Mouse (Mus musculus): Measurements from ENCODE around the gene Whamm. TPM values are rescaled to one million over a fixed set of nuclear protein-coding genes. Genes with fewer than 3 reads are reported as not detected.

The Whamm gene
- polyA plus RNA-seq, 1 experiment from 2014 or later: 5.9 TPM

DNA sequence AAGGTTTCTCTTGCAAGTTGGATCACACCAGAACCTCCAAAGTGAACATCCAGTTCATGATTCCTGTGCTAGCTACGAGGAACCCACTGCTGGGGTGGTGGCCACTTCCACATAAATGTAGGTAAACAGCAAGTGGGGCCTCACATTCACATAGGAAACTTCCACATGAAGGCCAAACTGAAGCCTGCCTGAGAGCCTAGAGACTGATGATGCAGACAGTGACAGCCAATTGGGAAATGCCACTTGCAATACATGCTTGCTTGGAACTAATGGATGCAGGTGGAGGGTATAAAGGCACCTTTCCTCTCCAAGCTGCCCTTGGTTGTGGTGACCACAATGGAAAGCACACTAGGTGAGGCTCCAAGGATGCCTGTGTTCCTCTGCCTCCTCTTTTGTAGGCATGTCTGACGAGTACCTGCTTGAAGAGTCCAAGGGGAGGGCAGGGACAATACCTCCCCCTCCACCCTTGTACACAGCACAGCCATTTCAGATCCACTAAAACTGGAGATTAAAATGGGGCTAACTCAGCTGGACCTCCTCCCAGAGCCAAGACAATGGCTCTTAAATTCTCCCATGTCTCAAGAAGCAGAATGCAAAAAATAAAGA is 32.9 kb upstream of the Whamm start:
- Histone ChIP-seq H3K27ac (ENCODE audit: low read depth, low read length) (no peak overlapping the region), H3K4me3 (ENCODE audit: low read depth, low read length) (no peak overlapping the region), H3K36me3 (ENCODE audit: control insufficient read depth, insufficient read depth) (peaks cover 19% of the 10 kb centered on the region), H3K27me3 (replicated peaks; ENCODE audit: control insufficient read depth, insufficient read depth, low read length) (no peaks in the 10 kb centered on the region), H3K4me2 (replicated peaks; ENCODE audit: low read depth) (no peak overlapping the region), H3K4me1 (replicated peaks; ENCODE audit: control insufficient read depth, insufficient read depth, low read length) (no peaks in the 10 kb centered on the region), H3K9ac (ENCODE audit: low read depth, low read length) (no peak overlapping the region), H3K9me3 (ENCODE audit: control insufficient read depth) (no peaks in the 10 kb centered on the region)
- WGBS: 79% methylated on average over 2 of the region's 2 CpGs
- TF ChIP-seq CTCF (IDR thresholded peaks at IDR 0.05; ENCODE audit: low read depth): no peak
- ATAC-seq: no peak

- Histone ChIP-seq H3K9me3 (ENCODE audit: control insufficient read depth) (no peaks in the 10 kb centered on the region), H3K27ac (ENCODE audit: low read depth, low read length) (no peak overlapping the region), H3K36me3 (ENCODE audit: control insufficient read depth, insufficient read depth) (0 out of 2 replicates have a peak, but pooled peaks cover 7% of the 10 kb centered on the region), H3K9ac (ENCODE audit: low read depth, low read length) (no peak overlapping the region), H3K27me3 (replicated peaks; ENCODE audit: control insufficient read depth, insufficient read depth, low read length) (no peaks in the 10 kb centered on the region), H3K4me1 (replicated peaks; ENCODE audit: control insufficient read depth, insufficient read depth, low read length) (no peaks in the 10 kb centered on the region), H3K4me2 (replicated peaks; ENCODE audit: low read depth) (no peak overlapping the region), H3K4me3 (ENCODE audit: low read depth, low read length) (no peak overlapping the region)
- ATAC-seq: no peak
- no peak for TF ChIP-seq CTCF (IDR thresholded peaks at IDR 0.05; ENCODE audit: low read depth)
- WGBS: 54% methylated on average over 2 of the region's 2 CpGs
Observed at GRCm38 (mm10) chr7:81539565-81539964, 31.5 kb upstream of the Whamm start.

GRCm38 (mm10) chr7:81540999-81541398 is 30.1 kb upstream of the Whamm start:
- Histone ChIP-seq H3K4me3 (ENCODE audit: low read depth, low read length) (no peak overlapping the region), H3K9ac (ENCODE audit: low read depth, low read length) (no peak overlapping the region), H3K4me1 (replicated peaks; ENCODE audit: control insufficient read depth, insufficient read depth, low read length) (no peaks in the 10 kb centered on the region), H3K27ac (ENCODE audit: low read depth, low read length) (no peak overlapping the region), H3K4me2 (replicated peaks; ENCODE audit: low read depth) (no peak overlapping the region), H3K27me3 (replicated peaks; ENCODE audit: control insufficient read depth, insufficient read depth, low read length) (no peaks in the 10 kb centered on the region), H3K9me3 (ENCODE audit: control insufficient read depth) (no peaks in the 10 kb centered on the region), H3K36me3 (ENCODE audit: control insufficient read depth, insufficient read depth) (0 out of 2 replicates have a peak, but pooled peaks cover under 1% of the 10 kb centered on the region)
- WGBS: 65% methylated on average over 1 of the region's 1 CpGs
- no peak for ATAC-seq
- TF ChIP-seq CTCF (IDR thresholded peaks at IDR 0.05; ENCODE audit: low read depth): no peak

DNA sequence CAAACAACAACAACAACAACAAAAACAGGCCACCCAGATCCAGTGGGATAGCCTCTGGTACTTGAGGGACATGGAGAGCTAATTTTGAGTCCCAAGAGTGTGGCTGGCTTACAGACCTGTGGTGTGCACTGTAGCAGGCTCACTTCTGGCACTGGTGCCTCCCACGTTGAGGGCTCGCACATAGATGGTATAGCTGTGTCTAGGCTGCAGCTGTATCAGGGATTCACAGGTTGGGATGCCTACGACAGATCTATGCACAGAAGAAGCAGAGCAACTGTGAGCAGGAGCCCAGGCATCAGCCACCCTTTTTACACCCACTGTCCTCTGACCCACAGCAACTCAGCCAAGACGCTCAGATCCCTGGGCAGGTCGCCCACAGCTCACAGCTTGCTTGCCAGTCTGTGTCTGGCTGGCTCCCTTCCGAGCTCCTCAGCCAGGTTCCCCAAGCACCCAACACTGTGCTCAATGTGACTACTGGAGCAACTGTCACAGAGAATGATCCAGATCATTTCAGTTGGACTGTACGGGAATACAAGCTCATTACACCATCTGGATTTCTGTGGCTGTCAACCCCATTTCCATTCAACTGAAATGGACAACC is 29.0 kb upstream of the Whamm start:
- no peak overlapping the region for H3K4me3 ChIP-seq (ENCODE audit: low read depth, low read length)
- H3K4me2 ChIP-seq (replicated peaks; ENCODE audit: low read depth): no peak overlapping the region
- no peak overlapping the region for H3K9ac ChIP-seq (ENCODE audit: low read depth, low read length)
- no peak for ATAC-seq
- no peaks in the 10 kb centered on the region for H3K9me3 ChIP-seq (ENCODE audit: control insufficient read depth)
- WGBS: 86% methylated on average over 7 of the region's 7 CpGs
- no peak for TF ChIP-seq CTCF (IDR thresholded peaks at IDR 0.05; ENCODE audit: low read depth)
- H3K27ac ChIP-seq (ENCODE audit: low read depth, low read length): no peak overlapping the region
- no peaks in the 10 kb centered on the region for H3K4me1 ChIP-seq (replicated peaks; ENCODE audit: control insufficient read depth, insufficient read depth, low read length)
- H3K27me3 ChIP-seq (replicated peaks; ENCODE audit: control insufficient read depth, insufficient read depth, low read length): no peaks in the 10 kb centered on the region
- H3K36me3 ChIP-seq (ENCODE audit: control insufficient read depth, insufficient read depth): no peaks in the 10 kb centered on the region

DNA sequence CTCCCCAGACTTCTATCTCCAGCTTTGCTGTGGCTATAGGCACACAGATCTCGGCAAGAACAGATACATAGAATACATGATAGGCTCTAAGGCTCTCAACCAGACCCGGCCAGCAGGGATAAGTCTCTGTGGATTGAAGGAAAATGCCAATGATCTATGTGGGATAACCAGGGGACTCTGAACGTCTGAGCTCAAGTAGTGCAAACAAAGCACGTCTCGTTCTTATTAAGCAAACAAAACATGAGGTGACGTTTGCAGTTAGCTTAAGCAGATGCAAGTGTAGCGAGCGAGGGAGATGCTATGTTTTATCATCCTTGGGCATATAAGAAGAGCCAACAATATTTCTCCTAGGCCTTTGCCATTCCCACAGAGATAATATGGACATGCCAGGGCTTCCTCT is 28.1 kb upstream of the Whamm start:
- no peaks in the 10 kb centered on the region for H3K27me3 ChIP-seq (replicated peaks; ENCODE audit: control insufficient read depth, insufficient read depth, low read length)
- WGBS: 50% methylated on average over 8 of the region's 8 CpGs
- H3K27ac ChIP-seq (ENCODE audit: low read depth, low read length): no peak overlapping the region
- H3K4me3 ChIP-seq (ENCODE audit: low read depth, low read length): no peak overlapping the region
- H3K9ac ChIP-seq (ENCODE audit: low read depth, low read length): no peak overlapping the region
- H3K36me3 ChIP-seq (ENCODE audit: control insufficient read depth, insufficient read depth): no peaks in the 10 kb centered on the region
- TF ChIP-seq CTCF (IDR thresholded peaks at IDR 0.05; ENCODE audit: low read depth): no peak
- H3K4me1 ChIP-seq (replicated peaks; ENCODE audit: control insufficient read depth, insufficient read depth, low read length): no peaks in the 10 kb centered on the region
- H3K9me3 ChIP-seq (ENCODE audit: control insufficient read depth): no peaks in the 10 kb centered on the region
- no peak for ATAC-seq
- no peak overlapping the region for H3K4me2 ChIP-seq (replicated peaks; ENCODE audit: low read depth)

GRCm38 (mm10) chr7:81548864-81549263 is 22.2 kb upstream of the Whamm start:
- ATAC-seq: no peak
- no peak for TF ChIP-seq CTCF (IDR thresholded peaks at IDR 0.05; ENCODE audit: low read depth)
- Histone ChIP-seq H3K4me3 (ENCODE audit: low read depth, low read length) (no peak overlapping the region), H3K4me2 (replicated peaks; ENCODE audit: low read depth) (no peak overlapping the region), H3K36me3 (ENCODE audit: control insufficient read depth, insufficient read depth) (no peaks in the 10 kb centered on the region), H3K4me1 (replicated peaks; ENCODE audit: control insufficient read depth, insufficient read depth, low read length) (no peaks in the 10 kb centered on the region), H3K9ac (ENCODE audit: low read depth, low read length) (no peak overlapping the region), H3K27ac (ENCODE audit: low read depth, low read length) (no peak overlapping the region), H3K9me3 (ENCODE audit: control insufficient read depth) (no peaks in the 10 kb centered on the region), H3K27me3 (replicated peaks; ENCODE audit: control insufficient read depth, insufficient read depth, low read length) (no peaks in the 10 kb centered on the region)
- 57% methylated on average over 11 of the region's 11 CpGs for WGBS

Measured in intestine, postnatal 0 days (tissue).